Mouse (Mus musculus): ENCODE data around the gene Zfp952. TPM values are rescaled to one million over a fixed set of nuclear protein-coding genes. Genes with fewer than 3 reads are reported as not detected.

Zfp952 gene
- 15.9 and 16.1 TPM in 2 replicates for polyA plus RNA-seq (2016; fragmentation: Nextera tagmentation; extraction: Ambion mirVana)

DNA sequence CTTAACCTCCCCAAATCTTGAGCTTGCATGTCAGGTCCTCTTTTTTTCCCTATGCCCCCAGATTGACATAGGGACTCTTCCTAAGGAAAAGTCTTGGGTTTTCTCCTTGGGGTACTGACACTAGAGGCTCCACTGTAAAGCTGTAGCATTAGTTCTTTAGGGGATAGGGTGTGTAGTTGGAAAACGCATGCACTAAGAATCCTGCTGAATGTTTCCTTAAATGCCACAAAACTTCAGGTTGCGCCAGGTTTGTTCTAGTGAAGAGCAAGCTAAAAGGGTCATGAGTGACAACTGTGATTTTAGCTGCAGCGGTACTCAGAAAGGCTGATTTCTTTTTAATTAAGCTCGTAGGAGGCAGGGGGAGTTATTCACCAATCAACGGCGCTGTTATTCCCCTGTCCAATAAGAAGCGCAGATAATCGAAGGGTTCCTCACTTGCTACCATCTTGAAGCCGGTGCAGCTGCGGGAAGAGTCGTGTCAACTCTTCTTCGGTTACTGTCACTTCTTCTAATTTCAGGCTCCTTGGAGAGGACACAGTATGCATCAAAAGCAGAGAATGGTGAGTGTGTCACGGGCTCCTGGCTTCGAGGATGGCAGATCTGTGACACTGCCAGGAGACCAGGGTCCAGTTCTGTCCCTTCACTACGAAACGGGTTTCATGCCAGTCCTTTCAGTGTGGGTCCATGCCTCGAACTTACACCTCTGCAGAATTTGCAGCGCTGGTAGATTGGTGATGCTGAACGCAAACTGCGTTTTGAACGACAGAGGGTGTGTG, at the start of gene Zfp952:
TSS of gene Zfp952 (plus strand) at position 431 of the 776 bp plus-strand sequence.
- H3K4me3 ChIP-seq, result peak within 1 kb of the TSS; percentile 64
- H3K4me2 ChIP-seq (replicated peaks), result peak within 1 kb of the TSS; percentile 81
- peak; percentile 81 for ATAC-seq (ENCODE audit: insufficient number of reproducible peaks, insufficient read depth, low FRiP score, low TSS enrichment)
- H3K27me3 ChIP-seq, result no peaks in the 10 kb centered on the region
- H3K27ac ChIP-seq, result peak within 1 kb of the TSS; percentile 64
- H3K9me3 ChIP-seq, result no peaks in the 10 kb centered on the region
- peaks cover 6% of the 10 kb centered on the region for H3K4me1 ChIP-seq
- 2% methylated on average over 21 of the region's 21 CpGs for WGBS
- peaks cover 13% of the 10 kb centered on the region for H3K36me3 ChIP-seq
- peak within 1 kb of the TSS; percentile 66 for H3K9ac ChIP-seq

DNA sequence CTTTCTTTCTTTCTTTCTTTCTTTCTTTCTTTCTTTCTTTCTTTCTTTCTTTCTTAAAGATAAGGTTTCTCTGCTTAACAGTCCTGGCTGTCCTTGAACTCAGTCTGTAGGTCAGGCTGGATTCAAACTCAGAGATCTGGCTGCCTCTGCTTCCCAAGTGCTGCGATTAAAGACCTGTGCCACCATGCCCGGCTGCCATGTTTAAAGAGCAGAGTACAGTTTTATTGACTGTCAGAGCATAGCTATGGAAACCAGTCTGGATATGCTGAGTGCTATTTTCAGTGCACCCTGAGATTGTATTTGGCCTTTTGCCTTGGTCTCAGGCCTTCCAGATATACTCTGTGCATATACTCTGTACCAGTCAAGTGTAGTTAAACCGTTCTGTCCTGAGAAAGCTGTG, 49.3 kb upstream of the Zfp952 start:
- Histone ChIP-seq H3K36me3 (no peaks in the 10 kb centered on the region), H3K4me2 (replicated peaks) (no peak overlapping the region), H3K9ac (no peak overlapping the region), H3K27me3 (no peaks in the 10 kb centered on the region), H3K9me3 (no peaks in the 10 kb centered on the region), H3K4me1 (peaks cover 5% of the 10 kb centered on the region; the same call in 1 of the 2 replicates), H3K4me3 (no peak overlapping the region), H3K27ac (no peak overlapping the region)
- WGBS, result 91% methylated on average over 3 of the region's 3 CpGs
- no peak for ATAC-seq (ENCODE audit: insufficient number of reproducible peaks, insufficient read depth, low FRiP score, low TSS enrichment)

DNA sequence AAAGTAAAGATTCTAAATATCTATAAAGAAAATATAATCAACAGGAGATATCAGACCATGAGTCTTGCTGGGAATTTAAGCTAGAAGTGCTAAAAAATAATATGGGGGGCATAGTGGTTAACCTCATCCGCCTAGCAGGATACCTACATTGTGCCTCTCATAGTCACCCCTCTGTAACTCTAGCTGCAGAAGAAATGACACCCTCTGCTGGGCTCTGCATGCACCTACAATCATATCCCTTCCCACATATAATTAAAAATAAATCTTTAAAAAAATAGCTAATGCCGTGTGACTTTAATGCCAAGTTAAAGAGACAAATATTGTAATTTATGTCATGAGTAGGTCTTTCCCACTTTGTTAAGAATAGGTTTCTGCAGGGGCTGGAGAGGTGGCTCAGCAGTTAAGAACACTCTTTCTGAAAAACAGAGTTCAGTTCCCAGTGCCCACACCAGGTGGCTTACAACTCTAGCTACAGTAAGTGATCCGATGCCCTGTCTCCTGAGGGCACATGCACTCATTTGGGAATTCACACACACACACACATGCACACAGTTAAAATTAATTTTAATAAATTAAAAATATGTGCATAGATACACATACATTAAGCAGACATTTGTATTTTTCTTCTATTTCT, 48.4 kb upstream of the Zfp952 start:
- peaks cover 5% of the 10 kb centered on the region; the same call in 1 of the 2 replicates for H3K4me1 ChIP-seq
- H3K9me3 ChIP-seq, result no peaks in the 10 kb centered on the region
- WGBS, result 63% methylated on average over 3 of the region's 3 CpGs
- ATAC-seq (ENCODE audit: insufficient number of reproducible peaks, insufficient read depth, low FRiP score, low TSS enrichment), result no peak
- H3K27ac ChIP-seq, result no peak overlapping the region
- no peak overlapping the region for H3K4me3 ChIP-seq
- H3K9ac ChIP-seq, result no peak overlapping the region
- no peaks in the 10 kb centered on the region for H3K36me3 ChIP-seq
- no peak overlapping the region for H3K4me2 ChIP-seq (replicated peaks)
- no peaks in the 10 kb centered on the region for H3K27me3 ChIP-seq

DNA sequence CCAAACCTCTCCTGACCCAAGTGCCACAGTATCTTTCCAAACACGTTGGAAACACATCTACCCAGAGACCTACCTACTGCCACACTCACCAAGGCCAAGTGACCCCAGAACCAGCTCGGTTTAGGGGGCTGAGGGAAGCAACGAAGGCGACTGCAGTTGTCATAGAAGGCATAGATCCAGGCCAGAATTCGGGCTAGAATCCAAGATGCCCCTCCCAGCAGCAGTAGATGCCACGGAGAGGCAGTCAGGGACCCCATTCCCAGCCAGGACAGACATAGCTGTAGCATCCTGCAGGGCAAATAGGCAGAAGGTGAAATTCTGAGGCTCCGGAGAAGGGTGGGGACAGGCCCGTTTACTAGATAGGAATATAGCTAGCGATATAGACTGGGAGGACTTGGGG, 46.2 kb upstream of the Zfp952 start:
- Histone ChIP-seq H3K9ac (peak overlapping the region; percentile 55), H3K9me3 (no peaks in the 10 kb centered on the region), H3K4me2 (replicated peaks) (peak overlapping the region; percentile 74), H3K27ac (no peak overlapping the region), H3K36me3 (no peaks in the 10 kb centered on the region), H3K4me3 (peak overlapping the region; percentile 46), H3K27me3 (no peaks in the 10 kb centered on the region), H3K4me1 (peaks cover 5% of the 10 kb centered on the region; the same call in 1 of the 2 replicates)
- 66% methylated on average over 9 of the region's 9 CpGs for WGBS
- ATAC-seq (ENCODE audit: insufficient number of reproducible peaks, insufficient read depth, low FRiP score, low TSS enrichment), result no peak

DNA sequence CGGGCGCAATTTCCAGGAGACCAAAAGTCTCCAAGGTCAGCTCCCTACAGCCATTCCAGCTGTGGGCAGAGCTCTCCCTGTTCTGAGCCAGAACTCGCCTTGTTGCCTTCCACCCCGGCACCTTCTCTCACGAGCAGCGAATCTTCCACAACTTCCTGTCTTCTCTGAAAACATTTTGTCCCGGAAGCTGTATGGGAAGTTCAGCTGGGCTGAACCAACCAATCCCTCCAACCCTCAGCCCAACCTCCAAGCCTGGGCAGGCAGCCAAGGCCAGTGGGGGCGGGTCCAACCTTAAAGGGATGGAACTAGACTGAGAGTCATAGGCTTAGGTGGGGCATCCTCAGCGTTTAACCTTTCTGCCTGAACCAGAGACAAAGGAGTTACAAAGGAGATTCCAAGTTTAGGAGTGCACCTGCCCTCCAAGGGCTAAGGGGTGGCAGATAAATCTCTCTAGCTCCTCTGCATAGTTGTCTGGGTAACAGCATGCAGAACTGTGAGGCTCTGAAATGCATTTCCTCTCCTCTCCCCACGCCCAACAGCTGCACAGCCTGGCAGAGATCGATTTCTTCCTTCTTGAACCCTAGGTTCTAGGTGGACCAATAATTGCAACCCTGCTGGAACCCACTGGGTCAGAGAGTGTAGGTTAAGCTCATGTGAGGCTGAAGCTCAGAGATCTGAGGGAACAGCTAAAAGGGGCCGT, 45.6 kb upstream of the Zfp952 start, which contains the start of gene Cyp4f13:
TSS of gene Cyp4f13 (minus strand) at position 188 of the 700 bp plus-strand sequence.
- 34% methylated on average over 12 of the region's 12 CpGs for WGBS
- Histone ChIP-seq H3K27me3 (no peaks in the 10 kb centered on the region), H3K27ac (no peak within 1 kb of the TSS), H3K4me3 (peak within 1 kb of the TSS; percentile 46), H3K36me3 (no peaks in the 10 kb centered on the region), H3K9ac (peak within 1 kb of the TSS; percentile 55), H3K4me2 (replicated peaks) (peak within 1 kb of the TSS; percentile 74), H3K4me1 (peaks cover 5% of the 10 kb centered on the region; the same call in 1 of the 2 replicates), H3K9me3 (no peaks in the 10 kb centered on the region)
- ATAC-seq (ENCODE audit: insufficient number of reproducible peaks, insufficient read depth, low FRiP score, low TSS enrichment), result peak; percentile 94

DNA sequence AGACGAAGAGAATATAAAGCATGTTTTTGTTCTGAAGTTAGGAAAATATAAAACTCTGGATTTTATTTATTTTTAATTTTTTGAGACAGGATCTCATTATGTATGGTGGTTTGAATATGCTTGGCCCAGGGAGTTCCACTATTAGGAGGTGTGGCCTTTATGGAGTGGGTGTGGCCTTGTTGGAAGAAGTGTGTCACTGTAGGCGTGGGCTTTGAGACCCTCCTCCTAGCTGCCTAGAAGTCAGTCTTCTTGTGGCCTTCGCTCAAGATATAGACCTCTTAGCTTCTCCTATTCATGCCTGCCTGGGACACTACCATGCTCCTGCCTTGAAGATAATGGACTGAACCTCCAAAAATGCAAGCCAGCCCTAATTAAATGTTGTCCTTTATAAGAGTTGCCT, 42.8 kb upstream of the Zfp952 start:
- no peak overlapping the region for H3K9ac ChIP-seq
- no peak for ATAC-seq (ENCODE audit: insufficient number of reproducible peaks, insufficient read depth, low FRiP score, low TSS enrichment)
- no peaks in the 10 kb centered on the region for H3K36me3 ChIP-seq
- peaks cover 5% of the 10 kb centered on the region; the same call in 1 of the 2 replicates for H3K4me1 ChIP-seq
- H3K27me3 ChIP-seq, result no peaks in the 10 kb centered on the region
- WGBS, result 85% methylated on average over 3 of the region's 3 CpGs
- H3K27ac ChIP-seq, result no peak overlapping the region
- no peak overlapping the region for H3K4me3 ChIP-seq
- H3K4me2 ChIP-seq (replicated peaks), result no peak overlapping the region
- no peaks in the 10 kb centered on the region for H3K9me3 ChIP-seq

DNA sequence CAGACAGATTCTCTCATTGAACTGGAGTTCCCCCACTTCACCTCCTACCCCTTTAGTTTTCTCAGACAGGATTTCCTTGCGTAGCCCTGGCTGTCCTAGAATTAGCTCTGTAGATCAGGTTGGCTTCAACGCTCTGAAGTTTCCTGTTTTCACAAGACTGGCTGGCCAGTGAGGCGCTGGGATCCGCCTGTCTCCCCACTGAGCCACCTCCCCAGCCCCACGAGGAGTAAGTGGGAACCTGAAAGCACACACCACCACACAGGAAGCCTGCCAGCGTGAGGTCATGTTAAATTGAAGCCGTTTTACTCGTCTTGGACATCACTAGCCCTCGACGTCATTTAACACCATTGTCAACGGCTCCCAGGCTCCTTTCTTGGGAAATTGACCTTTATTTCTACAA, 41.9 kb upstream of the Zfp952 start:
- Histone ChIP-seq H3K4me3 (no peak overlapping the region), H3K9me3 (no peaks in the 10 kb centered on the region), H3K27me3 (no peaks in the 10 kb centered on the region), H3K27ac (no peak overlapping the region), H3K4me1 (peaks cover 5% of the 10 kb centered on the region; the same call in 1 of the 2 replicates), H3K9ac (no peak overlapping the region), H3K36me3 (no peaks in the 10 kb centered on the region), H3K4me2 (replicated peaks) (no peak overlapping the region)
- 79% methylated on average over 11 of the region's 11 CpGs for WGBS
- no peak for ATAC-seq (ENCODE audit: insufficient number of reproducible peaks, insufficient read depth, low FRiP score, low TSS enrichment)

DNA sequence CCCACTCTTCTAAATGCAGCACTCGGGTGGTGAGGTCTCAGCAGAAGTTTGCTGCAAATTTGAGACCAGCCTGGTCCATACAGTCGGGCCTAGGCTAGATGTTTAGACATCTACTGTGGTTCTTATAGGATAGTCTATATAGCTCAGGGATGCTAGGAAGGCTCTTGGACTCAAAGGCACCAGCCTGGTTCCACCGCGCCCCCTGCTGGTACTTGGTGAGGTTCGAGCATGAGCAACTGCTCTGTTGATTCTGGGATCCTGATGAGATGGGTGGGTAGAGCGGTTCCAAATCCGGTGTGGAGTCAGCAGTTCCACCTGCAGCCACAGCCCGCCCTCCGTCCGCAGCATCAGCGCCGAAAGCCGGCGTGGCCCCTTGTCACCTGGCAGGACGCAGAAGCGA, 41.5 kb upstream of the Zfp952 start:
- ATAC-seq (ENCODE audit: insufficient number of reproducible peaks, insufficient read depth, low FRiP score, low TSS enrichment), result no peak
- no peak overlapping the region for H3K4me2 ChIP-seq (replicated peaks)
- no peak overlapping the region for H3K4me3 ChIP-seq
- H3K9ac ChIP-seq, result no peak overlapping the region
- H3K27ac ChIP-seq, result no peak overlapping the region
- H3K4me1 ChIP-seq, result peaks cover 4% of the 10 kb centered on the region; the same call in 1 of the 2 replicates
- WGBS, result 31% methylated on average over 16 of the region's 16 CpGs
- no peaks in the 10 kb centered on the region for H3K9me3 ChIP-seq
- H3K27me3 ChIP-seq, result no peaks in the 10 kb centered on the region
- H3K36me3 ChIP-seq, result no peaks in the 10 kb centered on the region

DNA sequence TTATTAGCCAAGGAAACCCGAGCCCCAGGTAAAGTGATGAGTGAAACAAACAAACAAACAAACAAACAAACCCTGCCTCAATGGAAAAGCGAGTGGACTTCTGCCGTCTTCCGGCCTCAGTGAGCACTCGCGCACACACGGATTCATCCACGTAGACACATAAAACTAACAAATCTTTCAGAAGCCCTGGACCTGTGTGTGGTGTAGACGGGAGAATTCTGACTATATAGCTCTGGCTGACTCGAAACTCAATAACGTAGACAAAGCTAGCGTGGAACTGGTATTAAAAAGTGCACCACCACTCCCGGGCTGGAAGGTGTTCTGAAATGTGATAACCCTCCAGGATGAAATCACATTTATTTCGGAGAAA, 27.7 kb upstream of the Zfp952 start:
- under 1% methylated on average over 14 of the region's 14 CpGs for WGBS
- H3K4me2 ChIP-seq (replicated peaks), result peak overlapping the region; percentile 76
- peak overlapping the region; percentile 67; the same call in 1 of the 2 replicates for H3K27ac ChIP-seq
- ATAC-seq (ENCODE audit: insufficient number of reproducible peaks, insufficient read depth, low FRiP score, low TSS enrichment), result no peak; the same call in 1 of the 2 replicates
- no peaks in the 10 kb centered on the region for H3K27me3 ChIP-seq
- no peaks in the 10 kb centered on the region for H3K36me3 ChIP-seq
- peak overlapping the region; percentile 77 for H3K4me3 ChIP-seq
- peaks cover 13% of the 10 kb centered on the region for H3K4me1 ChIP-seq
- H3K9ac ChIP-seq, result peak overlapping the region; percentile 66
- H3K9me3 ChIP-seq, result no peaks in the 10 kb centered on the region

DNA sequence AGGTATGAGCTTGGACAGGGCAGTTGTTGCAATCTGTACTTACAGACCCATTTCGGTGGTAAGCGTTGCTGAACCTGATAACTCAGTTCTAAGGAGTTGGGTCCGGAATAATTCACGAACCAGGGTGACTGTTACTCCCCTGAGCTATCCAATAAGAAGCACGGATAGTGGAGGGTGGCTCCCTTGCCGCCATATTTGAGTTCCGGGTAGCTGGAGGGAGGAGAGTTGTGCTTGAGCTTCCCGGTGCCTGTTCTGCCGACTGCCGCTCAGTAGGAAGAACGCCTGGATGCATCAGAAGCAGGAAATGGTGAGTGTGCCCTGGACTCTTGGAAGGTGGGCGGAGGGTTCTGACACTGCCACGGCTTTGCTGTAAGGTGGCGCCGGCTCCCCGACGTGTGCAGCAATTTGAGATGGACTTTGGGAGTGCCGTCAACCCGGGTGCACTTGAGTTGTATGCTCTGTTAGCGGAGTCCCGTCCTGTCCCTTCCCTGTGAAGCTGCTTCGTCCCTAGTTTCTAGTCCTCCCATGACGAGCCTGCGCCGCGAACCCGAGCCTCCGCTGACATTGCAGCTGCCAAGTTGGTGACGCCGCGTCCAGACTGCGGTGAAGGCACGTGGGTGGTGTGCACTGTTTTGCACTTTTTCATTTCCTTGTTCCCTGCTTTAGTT, 27.2 kb upstream of the Zfp952 start, which contains the start of gene Zfp472:
TSS of gene Zfp472 (plus strand) at position 192 of the 668 bp plus-strand sequence.
- H3K9me3 ChIP-seq, result no peaks in the 10 kb centered on the region
- ATAC-seq (ENCODE audit: insufficient number of reproducible peaks, insufficient read depth, low FRiP score, low TSS enrichment), result peak; percentile 98
- under 1% methylated on average over 33 of the region's 33 CpGs for WGBS

DNA sequence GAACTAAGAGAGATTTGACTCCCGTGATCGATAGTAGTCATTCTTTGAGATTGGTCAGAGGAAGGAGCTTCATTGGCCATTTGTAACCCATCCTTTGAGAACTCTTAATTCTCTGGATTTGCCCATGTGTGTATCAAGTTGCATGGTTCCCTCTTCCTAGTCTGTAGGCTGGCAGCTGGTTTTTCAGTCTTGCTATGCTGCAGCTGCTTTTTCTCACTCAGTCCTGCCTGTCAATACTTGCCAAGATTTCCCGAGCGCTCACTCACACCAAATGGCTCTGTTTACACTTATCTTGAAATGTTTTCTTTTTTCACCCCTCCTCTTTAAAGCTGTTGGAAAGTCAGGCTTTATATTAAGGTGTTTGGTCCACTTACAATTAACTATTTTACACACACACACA, 11.6 kb upstream of the Zfp952 start:
- no peak overlapping the region for H3K4me2 ChIP-seq (replicated peaks)
- H3K9me3 ChIP-seq, result no peaks in the 10 kb centered on the region
- no peak overlapping the region for H3K27ac ChIP-seq
- H3K36me3 ChIP-seq, result peaks cover 37% of the 10 kb centered on the region
- H3K4me3 ChIP-seq, result no peak overlapping the region
- no peak overlapping the region for H3K9ac ChIP-seq
- no peak for ATAC-seq (ENCODE audit: insufficient number of reproducible peaks, insufficient read depth, low FRiP score, low TSS enrichment)
- H3K4me1 ChIP-seq, result no peaks in the 10 kb centered on the region
- 88% methylated on average over 4 of the region's 4 CpGs for WGBS
- no peaks in the 10 kb centered on the region for H3K27me3 ChIP-seq

More for the DNA sequence above, 27.2 kb upstream of the Zfp952 start, which contains the start of gene Zfp472:
- H3K36me3 ChIP-seq, result no peaks in the 10 kb centered on the region
- H3K27me3 ChIP-seq, result no peaks in the 10 kb centered on the region
- H3K27ac ChIP-seq, result peak within 1 kb of the TSS; percentile 81
- H3K4me1 ChIP-seq, result peaks cover 13% of the 10 kb centered on the region
- peak within 1 kb of the TSS; percentile 79 for H3K4me2 ChIP-seq (replicated peaks)
- peak within 1 kb of the TSS; percentile 77 for H3K4me3 ChIP-seq
- H3K9ac ChIP-seq, result peak within 1 kb of the TSS; percentile 66
